Mouse (Mus musculus): Measurements from ENCODE around the gene Ulk4. TPM values are rescaled to one million over a fixed set of nuclear protein-coding genes. Genes with fewer than 3 reads are reported as not detected.

Ulk4 gene
- total and polyA plus RNA-seq, 3 experiments = 26.6 to 31.1 TPM; not detected in 1

DNA sequence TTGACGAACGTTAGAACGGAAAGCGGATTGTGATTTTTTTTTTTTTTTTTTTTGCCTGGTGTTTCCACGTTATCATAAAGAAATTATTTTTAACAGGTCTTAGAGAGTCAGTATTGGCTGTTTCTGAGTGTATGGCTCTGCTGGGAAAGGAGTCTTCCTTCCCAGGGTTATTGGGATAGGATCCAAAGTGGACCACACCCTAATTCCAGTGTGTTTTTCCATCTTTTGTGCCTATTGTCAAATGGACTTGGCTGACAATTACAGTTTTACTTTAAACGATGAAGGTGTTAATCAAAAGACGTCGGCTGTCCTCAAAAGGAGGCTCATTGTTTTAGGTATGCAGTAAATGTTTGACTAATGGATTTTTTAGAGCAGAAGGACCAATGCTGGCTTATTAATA, 346.2 kb downstream of the Ulk4 start:
- TF ChIP-seq GABPA (IDR thresholded peaks at IDR 0.05; ENCODE audit: low read depth, low read length) = no peak
- TF ChIP-seq BHLHE40 (IDR thresholded peaks at IDR 0.05; ENCODE audit: borderline replicate concordance, low read depth, low read length) = no peak
- no peak for TF ChIP-seq TCF12 (IDR thresholded peaks at IDR 0.05; ENCODE audit: low read depth, low read length)
- Histone ChIP-seq H3K36me3 (ENCODE audit: control insufficient read depth in 1 of 2, insufficient read depth in 2 of 2, low read length in 2 of 2) (peaks cover 0 to 7% of the 10 kb centered on the region in 2 experiments; a peak in 2 of 4 replicates), H3K4me3 (ENCODE audit: control insufficient read depth in 1 of 2, insufficient read depth in 1 of 2, low read depth in 2 of 2, low read length in 2 of 2) (no peak overlapping the region), H3K9ac (ENCODE audit: control insufficient read depth, low read depth, low read length, poor library complexity, severe bottlenecking) (no peak overlapping the region), H3K27me3 (ENCODE audit: control insufficient read depth in 1 of 2, insufficient read depth in 2 of 2, low read length in 2 of 2) (peaks cover 5 to 6% of the 10 kb centered on the region in 2 experiments), H3K79me2 (ENCODE audit: control insufficient read depth, insufficient read depth, low read length, poor library complexity) (peaks cover 24% of the 10 kb centered on the region), H3K4me1 (ENCODE audit: control insufficient read depth in 1 of 2, insufficient read depth in 2 of 2, low read length in 2 of 2) (peaks cover 0 to 8% of the 10 kb centered on the region in 2 experiments; a peak in 3 of 4 replicates), H3K27ac (ENCODE audit: control insufficient read depth, low read depth, low read length) (no peak overlapping the region), H3K9me3 (replicated peaks; ENCODE audit: insufficient read depth, low read length) (no peaks in the 10 kb centered on the region)
- no peak for DNase-seq (ENCODE audit: low read depth, low spot score)

GRCm38 (mm10) chr9:120930021-120930420, 347.0 kb downstream of the Ulk4 start:
- TF ChIP-seq SMC3 (IDR thresholded peaks at IDR 0.05; ENCODE audit: low read depth, low read length) (no peak), ZC3H11A (IDR thresholded peaks at IDR 0.05; ENCODE audit: low read depth, low read length) (no peak), MAZ (IDR thresholded peaks at IDR 0.05; ENCODE audit: low read depth, low read length) (no peak), MXI1 (IDR thresholded peaks at IDR 0.05; ENCODE audit: low read depth, low read length) (no peak), ZKSCAN1 (IDR thresholded peaks at IDR 0.05; ENCODE audit: low read depth, low read length) (no peak), MYB (IDR thresholded peaks at IDR 0.05; ENCODE audit: low read depth, low read length) (no peak)
- peaks cover 0 to 2% of the 10 kb centered on the region in 2 experiments; a peak in 2 of 4 replicates for H3K36me3 ChIP-seq (ENCODE audit: control insufficient read depth in 1 of 2, insufficient read depth in 2 of 2, low read length in 2 of 2)
- H3K9me3 ChIP-seq (replicated peaks; ENCODE audit: insufficient read depth, low read length) = no peaks in the 10 kb centered on the region
- H3K79me2 ChIP-seq (ENCODE audit: control insufficient read depth, insufficient read depth, low read length, poor library complexity) = peaks cover 16% of the 10 kb centered on the region
- no peak for DNase-seq (ENCODE audit: low read depth, low spot score)
- peaks cover 0 to 4% of the 10 kb centered on the region in 2 experiments; a peak in 3 of 4 replicates for H3K4me1 ChIP-seq (ENCODE audit: control insufficient read depth in 1 of 2, insufficient read depth in 2 of 2, low read length in 2 of 2)
- H3K27me3 ChIP-seq (ENCODE audit: control insufficient read depth in 1 of 2, insufficient read depth in 2 of 2, low read length in 2 of 2) = peaks cover 5 to 6% of the 10 kb centered on the region in 2 experiments
- no peak overlapping the region for H3K4me3 ChIP-seq (ENCODE audit: control insufficient read depth in 1 of 2, insufficient read depth in 1 of 2, low read depth in 2 of 2, low read length in 2 of 2)
- H3K27ac ChIP-seq (ENCODE audit: control insufficient read depth, low read depth, low read length) = no peak overlapping the region
- no peak overlapping the region for H3K9ac ChIP-seq (ENCODE audit: control insufficient read depth, low read depth, low read length, poor library complexity, severe bottlenecking)

GRCm38 (mm10) chr9:120929081-120929480, 347.9 kb downstream of the Ulk4 start, which contains the start of gene Ctnnb1:
Gene Ctnnb1 (plus strand): TSS chr9:120929216.
- Histone ChIP-seq H3K27me3 (ENCODE audit: control insufficient read depth in 1 of 2, insufficient read depth in 2 of 2, low read length in 2 of 2) (peaks cover 5 to 6% of the 10 kb centered on the region in 2 experiments), H3K9ac (ENCODE audit: control insufficient read depth, low read depth, low read length, poor library complexity, severe bottlenecking) (no peak within 1 kb of the TSS), H3K4me3 (ENCODE audit: control insufficient read depth in 1 of 2, insufficient read depth in 1 of 2, low read depth in 2 of 2, low read length in 2 of 2) (no peak within 1 kb of the TSS), H3K4me1 (ENCODE audit: control insufficient read depth in 1 of 2, insufficient read depth in 2 of 2, low read length in 2 of 2) (peaks cover 0 to 4% of the 10 kb centered on the region in 2 experiments; a peak in 2 of 4 replicates), H3K27ac (ENCODE audit: control insufficient read depth, low read depth, low read length) (no peak within 1 kb of the TSS), H3K9me3 (replicated peaks; ENCODE audit: insufficient read depth, low read length) (no peaks in the 10 kb centered on the region), H3K36me3 (ENCODE audit: control insufficient read depth in 1 of 2, insufficient read depth in 2 of 2, low read length in 2 of 2) (peaks cover 0 to 2% of the 10 kb centered on the region in 2 experiments; a peak in 2 of 4 replicates), H3K79me2 (ENCODE audit: control insufficient read depth, insufficient read depth, low read length, poor library complexity) (peaks cover 7% of the 10 kb centered on the region)
- DNase-seq (ENCODE audit: low read depth, low spot score) = no peak
- no peak for TF ChIP-seq CHD2 (IDR thresholded peaks at IDR 0.05; ENCODE audit: low read length)
- TF ChIP-seq SIN3A (IDR thresholded peaks at IDR 0.05; ENCODE audit: low read length) = no peak
- no peak for TF ChIP-seq NELFE (IDR thresholded peaks at IDR 0.05; ENCODE audit: low read depth, low read length)
- TF ChIP-seq USF1 (IDR thresholded peaks at IDR 0.05; ENCODE audit: low read depth, low read length) = no peak
- no peak for TF ChIP-seq EP300 (IDR thresholded peaks at IDR 0.05; ENCODE audit: low read depth in 1 of 2, low read length in 2 of 2)
- no peak for TF ChIP-seq TBP (IDR thresholded peaks at IDR 0.05; ENCODE audit: low read depth, low read length)
- no peak for TF ChIP-seq SMC3 (IDR thresholded peaks at IDR 0.05; ENCODE audit: low read depth, low read length)
- TF ChIP-seq RCOR1 (IDR thresholded peaks at IDR 0.05; ENCODE audit: low read depth, low read length) = no peak
- no peak for TF ChIP-seq TCF12 (IDR thresholded peaks at IDR 0.05; ENCODE audit: low read depth, low read length)
- TF ChIP-seq MAX (IDR thresholded peaks at IDR 0.05; ENCODE audit: low read length) = no peak
- TF ChIP-seq HCFC1 (IDR thresholded peaks at IDR 0.05; ENCODE audit: low read depth, low read length) = no peak
- TF ChIP-seq RAD21 (IDR thresholded peaks at IDR 0.05; ENCODE audit: low read depth, low read length) = no peak
- TF ChIP-seq ZMIZ1 (IDR thresholded peaks at IDR 0.05; ENCODE audit: low read depth, low read length) = no peak
- TF ChIP-seq ELF1 (IDR thresholded peaks at IDR 0.05; ENCODE audit: low read depth, low read length) = no peak
- TF ChIP-seq MAFK (IDR thresholded peaks at IDR 0.05; ENCODE audit: borderline replicate concordance, low read depth, low read length) = no peak
- TF ChIP-seq ZKSCAN1 (IDR thresholded peaks at IDR 0.05; ENCODE audit: low read depth, low read length) = no peak
- TF ChIP-seq ETS1 (IDR thresholded peaks at IDR 0.05; ENCODE audit: low read depth, low read length) = no peak
- no peak for TF ChIP-seq KAT2A (conservative IDR thresholded peaks at IDR 0.05; ENCODE audit: low read depth, low read length)
- no peak for TF ChIP-seq MYC (IDR thresholded peaks at IDR 0.05; ENCODE audit: low read depth, low read length)
